Mouse (Mus musculus) brain, embryonic 18.5 days (tissue): ENCODE measurements at regions not wholly inside any gene's neighbourhood (a gene's known extent, or its start where the extent isn't known, plus 50 kb on each side); places are given as distances from the start of the nearest gene placed in this dataset.

Experiments used
- DNase-seq: peaks from one replicate; pipeline ENCODE4 v3.0.0-alpha.2; 2012; ENCODE audit warnings: low read depth, low spot score

GRCm38 (mm10) chr4:87386835-87387234 lies 156.6 kb upstream of the Slc24a2 start:
- no peak for DNase-seq

- no peak for DNase-seq
Measured at GRCm38 (mm10) chr4:87386271-87386670, 156.0 kb upstream of the Slc24a2 start.

DNA sequence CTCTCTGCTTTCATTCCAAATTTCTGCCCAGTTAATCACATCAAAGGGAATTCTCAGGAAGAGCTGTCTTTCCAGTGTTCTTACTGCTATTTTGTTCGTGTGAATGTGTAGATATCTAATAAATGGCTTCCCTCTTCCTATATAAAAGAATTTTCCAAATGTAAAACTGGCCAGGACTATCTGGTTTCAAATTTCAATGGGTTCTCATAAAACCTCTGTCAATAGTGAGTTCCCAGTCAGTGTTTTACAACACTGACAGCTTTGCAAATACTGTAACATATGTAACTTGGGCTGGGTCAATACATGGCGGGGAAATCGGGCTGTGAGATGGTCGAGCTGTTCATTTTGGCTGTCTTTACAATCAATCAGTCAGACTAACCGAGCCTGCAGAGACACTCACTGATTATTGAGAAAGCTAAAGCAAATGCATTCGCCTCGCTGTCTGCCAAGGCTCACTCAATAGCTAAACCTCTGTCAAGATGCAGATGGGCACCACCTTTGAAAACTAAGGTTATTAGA lies 155.0 kb upstream of the Slc24a2 start:
- DNase-seq = no peak

GRCm38 (mm10) chr4:87384469-87385044 lies 154.3 kb upstream of the Slc24a2 start:
- no peak for DNase-seq

GRCm38 (mm10) chr4:87380716-87381115 lies 150.4 kb upstream of the Slc24a2 start:
- DNase-seq = no peak

DNA sequence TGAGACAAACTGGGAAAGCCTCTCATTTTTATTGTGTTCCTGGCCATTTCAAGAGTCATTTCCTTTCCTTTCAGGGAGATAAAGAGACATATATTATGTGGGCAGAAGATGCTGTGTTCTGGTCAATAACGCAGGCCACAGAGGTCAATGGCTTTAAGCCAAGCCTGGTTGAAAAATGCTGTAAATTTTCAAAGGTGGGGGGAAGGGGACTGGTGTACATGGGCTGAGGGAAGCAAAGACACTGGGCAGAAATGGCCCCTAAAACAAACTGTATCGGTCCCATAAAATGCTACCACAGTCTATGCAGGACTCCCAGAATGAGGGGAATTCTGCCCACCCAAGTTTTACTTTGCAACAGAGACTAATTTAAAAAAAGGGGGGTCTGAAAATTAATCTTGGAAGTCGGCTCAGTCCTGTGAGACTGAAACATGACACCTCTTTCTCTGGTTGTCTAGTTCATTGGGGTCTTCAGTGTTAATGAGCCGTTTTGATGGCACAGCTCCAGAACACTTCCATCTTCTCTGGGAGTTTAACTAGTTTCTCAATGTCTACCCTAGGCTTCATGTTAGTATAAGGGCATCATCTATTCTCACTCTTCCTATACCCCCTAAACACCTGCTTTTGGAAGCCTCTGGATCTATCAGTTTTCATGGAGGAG lies 149.4 kb upstream of the Slc24a2 start:
- DNase-seq = no peak

DNA sequence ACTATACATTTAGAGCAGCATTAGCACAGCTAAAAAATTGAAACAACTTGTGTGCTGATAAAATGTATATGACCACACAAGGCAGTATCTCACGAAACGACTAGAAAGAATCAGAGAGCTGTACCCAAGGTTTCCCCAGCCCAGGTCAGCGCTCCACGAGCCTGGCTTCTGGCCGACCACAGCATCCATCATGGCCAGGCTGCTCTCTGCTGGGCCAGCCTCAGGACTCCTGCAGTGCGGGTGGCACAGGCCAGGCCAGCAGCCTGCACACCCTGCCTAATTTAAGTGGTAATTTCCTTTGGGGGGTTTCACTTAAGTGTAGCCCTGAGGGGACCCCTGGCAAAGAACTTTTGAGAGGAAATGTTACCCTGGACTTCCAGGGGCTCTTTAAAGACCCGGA lies 141.7 kb upstream of the Slc24a2 start:
- DNase-seq = no peak

GRCm38 (mm10) chr4:87369626-87370234 lies 139.5 kb upstream of the Slc24a2 start:
- DNase-seq = no peak

GRCm38 (mm10) chr4:87368413-87369160 lies 138.3 kb upstream of the Slc24a2 start:
- DNase-seq = peak; percentile 34

DNA sequence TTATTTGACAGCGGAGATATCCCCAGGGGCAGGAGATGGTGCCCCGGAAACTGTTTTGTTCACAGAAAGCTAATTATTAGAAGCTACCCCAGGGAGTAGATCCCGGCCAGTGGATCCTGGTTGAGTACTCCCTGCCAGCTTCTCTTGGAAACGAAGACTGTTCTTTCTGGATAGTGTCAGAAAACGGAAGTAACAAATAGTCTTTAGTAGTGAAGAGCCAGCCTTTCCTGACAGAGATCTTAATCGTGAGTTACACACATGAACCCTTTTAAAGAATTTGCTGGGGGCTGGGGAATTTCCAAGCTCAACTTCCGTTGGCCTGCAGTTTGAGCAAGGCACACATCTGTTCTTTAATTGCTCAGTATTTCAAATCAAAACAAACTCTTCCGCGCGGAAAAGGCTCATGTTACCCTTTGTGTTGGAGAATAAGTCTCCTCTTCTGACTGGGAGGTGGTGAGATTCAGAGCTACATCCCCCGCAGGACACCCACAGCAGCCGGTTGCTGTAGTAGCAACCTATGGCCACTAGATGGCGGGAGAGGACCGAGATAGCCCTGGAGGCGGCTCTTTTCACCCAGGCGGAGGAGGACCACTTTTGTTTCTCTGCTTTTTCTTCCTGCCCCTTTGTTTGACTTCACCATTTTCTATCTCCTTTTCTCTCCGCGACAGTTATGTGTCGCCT lies 137.6 kb upstream of the Slc24a2 start:
- peak; percentile 73 for DNase-seq

GRCm38 (mm10) chr4:87362201-87362600 lies 131.9 kb upstream of the Slc24a2 start:
- peak; percentile 68 for DNase-seq

- no peak for DNase-seq
Measured at GRCm38 (mm10) chr4:87359483-87359882, 129.2 kb upstream of the Slc24a2 start.

DNA sequence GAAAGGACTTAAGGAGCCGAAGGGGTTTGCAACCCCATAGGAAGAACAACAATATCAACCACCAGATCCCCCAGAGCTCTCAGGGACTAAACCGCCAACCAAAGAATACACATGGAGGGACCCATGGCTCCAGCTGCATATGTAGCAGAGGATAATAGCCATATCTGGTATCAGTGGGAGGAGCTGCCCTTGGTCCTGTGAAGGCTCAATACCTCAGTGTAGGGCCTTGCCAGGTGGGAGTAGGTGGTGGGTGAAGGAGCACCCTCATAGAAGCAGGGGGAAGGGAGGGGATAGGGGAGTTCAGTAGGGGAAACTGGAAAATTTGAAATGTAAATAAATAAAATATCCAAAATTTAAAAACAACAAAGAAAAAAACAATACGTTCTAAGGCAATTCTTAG lies 128.7 kb upstream of the Slc24a2 start:
- no peak for DNase-seq

GRCm38 (mm10) chr4:87332968-87333367 lies 102.7 kb upstream of the Slc24a2 start:
- no peak for DNase-seq

- DNase-seq = no peak
Measured at GRCm38 (mm10) chr4:87329136-87329535, 98.9 kb upstream of the Slc24a2 start.

DNA sequence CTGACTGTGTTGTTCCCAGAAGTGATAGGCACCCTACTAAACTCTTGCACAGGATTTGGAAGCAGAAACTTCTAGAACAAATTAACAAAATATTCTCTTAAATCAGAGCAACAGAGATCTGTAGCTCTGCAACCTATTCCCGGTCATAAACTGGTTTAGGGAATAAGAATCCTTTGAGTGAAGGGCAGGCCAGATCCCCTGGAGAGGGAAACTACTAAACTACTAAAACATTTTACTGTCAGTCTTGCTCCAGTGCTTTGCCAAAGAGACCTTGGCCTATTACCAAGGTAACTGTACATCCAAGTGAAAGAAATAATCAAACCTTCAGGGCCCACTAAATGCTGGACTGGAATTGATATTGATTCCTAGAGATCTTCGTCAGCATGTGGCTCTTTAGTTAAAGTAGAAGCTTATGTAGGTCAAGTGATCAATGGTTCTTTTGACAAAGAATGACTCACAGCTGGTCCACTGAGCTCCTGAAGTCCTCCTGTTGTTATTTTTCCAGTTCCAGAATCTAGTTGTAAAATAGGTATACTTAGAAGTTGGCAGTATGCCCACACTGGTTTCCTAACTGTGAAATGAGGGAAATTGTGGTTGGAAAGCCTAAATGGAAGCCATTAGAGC lies 91.6 kb upstream of the Slc24a2 start:
- DNase-seq = no peak

DNA sequence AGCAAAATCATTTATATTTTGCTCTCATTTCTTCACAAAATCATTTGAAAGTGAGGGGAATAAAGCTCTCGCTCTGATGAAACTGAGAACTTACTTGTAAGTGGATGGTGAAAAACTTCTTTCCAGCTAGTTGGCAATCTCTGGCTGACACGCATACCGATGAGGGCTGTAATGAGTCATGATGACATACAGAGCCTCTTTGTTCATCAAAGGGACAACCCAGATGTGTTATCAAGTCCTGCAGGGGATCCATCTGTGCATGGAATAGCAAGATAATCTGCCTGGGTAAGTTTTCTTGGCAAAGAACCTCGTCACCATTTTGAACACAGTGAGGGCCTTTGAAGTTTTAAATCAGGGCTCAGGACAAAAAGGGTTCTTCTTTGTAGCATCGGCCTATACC lies 67.9 kb upstream of the Slc24a2 start:
- DNase-seq = no peak

GRCm38 (mm10) chr4:87294538-87294937 lies 64.3 kb upstream of the Slc24a2 start:
- no peak for DNase-seq
